Mouse (Mus musculus) small intestine, adult 2 months (tissue): Measurements from ENCODE around the gene Htr3b.

ENCODE experiments used
- CTCF ChIP-seq: fragments of 200-500 bp; IDR thresholded peaks from 2 replicates; pipeline ENCODE4 v1.5.1; 2012; ENCODE audit warnings: low read depth, mild to moderate bottlenecking, control low read depth, inconsistent platforms, low read length, moderate library complexity, mixed read lengths; ENCODE audit not compliant: insufficient replicate concordance, insufficient read length; ENCODE audit errors: extremely low read depth
- POLR2A ChIP-seq: fragments of 200-500 bp; IDR thresholded peaks from 2 replicates; pipeline ENCODE4 v1.6.1; 2012; ENCODE audit warnings: low read depth, mild to moderate bottlenecking, control low read depth, inconsistent platforms, low read length, moderate library complexity

DNA sequence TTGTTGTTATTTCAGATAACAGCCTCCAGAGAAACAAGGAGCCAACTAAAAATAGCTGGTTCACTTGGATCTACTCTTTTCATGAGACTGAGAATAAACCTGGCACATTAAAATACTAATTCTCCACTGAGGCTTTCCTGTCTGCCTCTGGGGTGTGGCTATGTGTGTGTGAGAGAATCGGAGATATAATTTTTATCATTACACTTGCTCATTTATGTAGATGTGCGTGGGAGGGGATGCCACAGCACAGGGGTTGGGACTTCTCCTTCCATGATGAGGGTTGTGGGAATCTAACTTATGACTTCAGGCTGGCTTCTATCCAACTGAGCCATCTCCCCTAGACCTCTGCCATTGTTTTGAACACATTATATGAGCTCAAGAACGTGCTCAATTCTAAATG is 16.0 kb upstream of the Htr3b start:
- no peak for TF ChIP-seq POLR2A
- TF ChIP-seq CTCF: no peak
